Mouse (Mus musculus) forebrain, embryonic 15.5 days (tissue): ENCODE results near the gene Micall1. TPM values are rescaled to one million over a fixed set of nuclear protein-coding genes. Genes with fewer than 3 reads are reported as not detected.

ENCODE experiments used
- ATAC-seq: fragments of 200-750 bp; cut with Nextera tagmentation; replicated peaks from 2 replicates; pipeline ENCODE4 v1.8.0; 2017; ENCODE audit warnings: mild to moderate bottlenecking, moderate TSS enrichment, moderate library complexity
- H3K27ac ChIP-seq: fragments of 300-500 bp; sonication (generic); replicated peaks from 2 replicates; pipeline ENCODE4 v1.5.1; 2015; ENCODE audit warnings: mild to moderate bottlenecking, inconsistent platforms
- H3K27me3 ChIP-seq: fragments of 300-500 bp; sonication (generic); 2 replicates; pipeline ENCODE4 v1.6.1; 2015; ENCODE audit warnings: inconsistent platforms
- H3K36me3 ChIP-seq: fragments of 300-500 bp; sonication (generic); 2 replicates; pipeline ENCODE4 v1.6.1; 2015; ENCODE audit warnings: mild to moderate bottlenecking, inconsistent platforms
- H3K4me1 ChIP-seq: fragments of 300-500 bp; sonication (generic); 2 replicates; pipeline ENCODE4 v1.6.1; 2015; ENCODE audit warnings: inconsistent platforms
- H3K4me2 ChIP-seq: fragments of 300-500 bp; sonication (generic); replicated peaks from 2 replicates; pipeline ENCODE4 v1.6.1; 2015; ENCODE audit warnings: mild to moderate bottlenecking, inconsistent platforms
- H3K4me3 ChIP-seq: fragments of 300-500 bp; sonication (generic); 2 replicates; pipeline ENCODE4 v1.5.1; 2015; ENCODE audit warnings: mild to moderate bottlenecking, inconsistent platforms
- H3K9ac ChIP-seq: fragments of 300-500 bp; sonication (generic); replicated peaks from 2 replicates; pipeline ENCODE4 v1.6.1; 2015; ENCODE audit warnings: mild to moderate bottlenecking, inconsistent platforms
- H3K9me3 ChIP-seq: fragments of 300-500 bp; sonication (generic); 2 replicates; pipeline ENCODE4 v1.6.1; 2016; ENCODE audit warnings: inconsistent platforms
- WGBS: fragments of 180-500 bp; shearing (Covaris S2); methylation state at CpG from one replicate; pipeline ENCODE4 v1.1.7; 2015; ENCODE audit warnings: mixed read lengths; 5-methylcytosine and 5-hydroxymethylcytosine counted together
- polyA plus RNA-seq: library from polyadenylated mRNA; unstranded; fragments of >200 nt; fragmentation: Nextera tagmentation; extraction: Ambion mirVana; gene quantifications from 2 replicates; pipeline ENCODE4 v1.2.1, GENCODE M21; 2015

Gene Micall1
- 8.0 and 9.7 TPM in 2 replicates for polyA plus RNA-seq

DNA sequence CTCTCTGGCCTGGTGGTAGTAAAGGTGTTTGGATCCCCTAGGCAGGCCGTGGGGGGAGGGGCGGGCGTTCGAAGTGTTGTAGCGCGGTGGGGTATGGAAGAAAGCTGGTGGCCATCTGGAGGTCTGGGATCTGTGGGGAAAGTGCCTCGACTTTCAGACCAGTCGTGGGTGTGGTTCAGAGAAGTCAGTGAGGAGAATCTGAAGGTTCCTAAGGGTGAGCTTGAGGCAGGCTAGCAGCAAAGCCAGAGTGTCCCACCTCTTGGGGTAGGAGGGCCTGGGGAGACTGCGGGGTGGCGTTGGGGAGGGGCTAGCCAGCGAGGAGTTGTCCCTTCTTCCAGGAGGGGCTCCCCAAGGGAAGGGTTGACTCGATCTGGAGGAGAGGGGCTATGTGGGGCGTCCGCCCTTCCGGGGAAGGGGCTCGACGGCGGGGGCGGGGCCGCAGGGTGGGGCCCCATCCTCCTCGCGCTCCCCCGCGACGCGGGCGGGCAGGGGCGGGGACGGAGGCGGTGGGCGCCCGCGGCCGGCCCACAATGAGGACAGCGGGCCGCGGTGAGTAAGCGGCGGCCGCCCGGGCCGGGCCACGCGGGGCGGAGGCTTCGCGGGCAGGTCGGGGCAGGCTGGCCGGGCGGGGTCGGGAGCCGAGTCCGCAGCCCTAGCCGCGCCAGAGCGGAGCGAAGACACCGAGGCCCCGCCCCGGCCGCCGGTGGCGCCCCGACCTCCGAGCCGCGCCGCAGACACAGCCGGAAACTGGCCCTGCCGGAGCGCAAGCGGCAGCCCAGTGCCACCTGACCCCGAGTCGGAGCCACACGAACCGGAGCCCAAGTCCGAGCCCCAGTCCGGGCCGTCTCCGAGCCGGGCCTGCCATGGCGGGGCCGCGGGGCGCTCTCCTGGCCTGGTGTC, at the start of gene Micall1:
Micall1 (plus strand) TSS at position 478 of the 900 bp plus-strand sequence.
- Histone ChIP-seq H3K36me3 (no peaks in the 10 kb centered on the region), H3K27me3 (no peaks in the 10 kb centered on the region), H3K4me3 (peak within 1 kb of the TSS; percentile 97), H3K27ac (peak within 1 kb of the TSS; percentile 43; the same call in 1 of the 2 replicates), H3K9me3 (no peaks in the 10 kb centered on the region), H3K4me1 (peaks cover 34% of the 10 kb centered on the region), H3K9ac (peak within 1 kb of the TSS; percentile 94), H3K4me2 (peak within 1 kb of the TSS; percentile 98)
- peak; percentile 78 for ATAC-seq
- under 1% methylated on average over 74 of the region's 85 CpGs for WGBS

DNA sequence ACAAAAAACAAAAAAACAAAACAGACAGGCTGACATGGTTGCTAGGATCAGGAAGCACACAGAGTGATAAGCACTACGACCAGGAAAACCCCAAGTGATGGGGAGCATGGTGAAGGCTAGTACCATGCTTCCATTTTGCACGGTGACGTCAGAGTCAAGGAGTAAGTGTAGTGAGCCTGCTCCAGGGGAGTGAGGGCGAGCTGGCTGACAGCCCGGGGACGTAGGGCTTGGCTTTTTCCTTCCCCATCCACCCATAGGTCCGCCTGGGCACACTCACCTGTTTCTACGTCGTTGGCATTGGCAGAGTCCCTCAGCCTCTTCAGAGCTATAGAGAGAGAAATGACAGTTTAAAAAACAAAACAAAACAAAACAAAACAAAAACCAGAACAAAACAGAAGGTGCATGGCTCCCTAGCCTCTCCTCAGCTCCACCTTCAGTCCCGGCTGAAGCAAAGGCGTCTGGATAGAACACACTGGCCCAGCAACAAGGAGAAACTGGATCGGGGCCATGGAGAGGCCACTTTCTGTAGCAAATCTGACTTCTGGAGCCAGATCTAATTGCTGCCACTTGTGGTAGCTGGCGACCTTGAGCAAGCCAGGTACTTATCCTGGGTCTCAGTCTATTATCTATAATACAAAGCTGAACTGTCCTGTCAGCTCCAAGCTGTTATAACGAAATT, 47.7 kb upstream of the Micall1 start:
- H3K36me3 ChIP-seq: peaks cover 44% of the 10 kb centered on the region
- 0 out of 2 replicates have a peak overlapping the region, but pooled peaks have one; percentile 94 for H3K4me3 ChIP-seq
- peaks cover 24% of the 10 kb centered on the region for H3K4me1 ChIP-seq
- no peak overlapping the region for H3K27ac ChIP-seq
- no peak overlapping the region for H3K9ac ChIP-seq
- no peaks in the 10 kb centered on the region for H3K9me3 ChIP-seq
- WGBS: 87% methylated on average over 14 of the region's 14 CpGs
- H3K4me2 ChIP-seq: peak overlapping the region; percentile 81
- H3K27me3 ChIP-seq: no peaks in the 10 kb centered on the region
- no peak for ATAC-seq

DNA sequence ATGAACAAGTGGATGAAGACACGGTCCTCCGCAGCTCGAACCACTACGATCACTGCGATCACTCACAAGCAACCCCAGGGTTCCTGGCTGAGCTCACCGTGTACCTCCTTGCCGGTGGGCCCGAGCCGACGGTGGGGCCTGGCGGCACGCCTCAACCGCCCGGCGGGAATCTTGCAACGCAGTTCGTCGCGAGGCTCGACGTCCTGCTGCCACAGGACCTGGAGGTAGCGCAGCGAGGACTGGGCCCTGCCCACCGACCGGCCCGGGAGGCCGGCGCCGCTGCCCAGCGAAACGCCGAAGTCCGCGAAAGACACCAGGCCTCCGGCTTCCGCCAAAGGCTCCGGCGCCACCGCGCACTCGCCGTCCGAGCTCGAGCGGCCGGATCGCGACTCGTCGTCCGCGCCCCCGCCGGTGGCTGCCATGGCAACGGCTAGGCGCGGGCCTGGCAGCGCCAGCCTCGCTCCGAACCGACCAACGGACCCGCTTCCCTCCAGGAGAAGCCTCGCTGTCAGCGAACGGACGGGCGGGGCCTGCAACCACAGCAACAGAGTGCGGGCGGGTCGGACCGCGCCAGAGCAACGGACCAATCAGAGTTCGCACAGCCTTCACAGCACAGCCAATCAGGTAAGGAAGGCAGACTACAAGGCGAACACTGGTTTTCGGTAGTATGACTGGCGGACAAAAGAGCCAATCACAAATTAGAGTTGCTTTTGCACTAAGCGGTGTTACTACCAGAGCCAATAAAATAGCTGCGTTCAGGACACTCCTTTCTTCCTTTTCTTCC, 46.1 kb upstream of the Micall1 start, which contains the start of gene Ankrd54:
Ankrd54 (minus strand) TSS at position 518 of the 784 bp plus-strand sequence.
- WGBS: under 1% methylated on average over 80 of the region's 80 CpGs
- Histone ChIP-seq H3K9me3 (no peaks in the 10 kb centered on the region), H3K27me3 (no peaks in the 10 kb centered on the region), H3K27ac (peak within 1 kb of the TSS; percentile 80), H3K9ac (peak within 1 kb of the TSS; percentile 88), H3K4me1 (peaks cover 24% of the 10 kb centered on the region), H3K36me3 (peaks cover 28% of the 10 kb centered on the region), H3K4me2 (peak within 1 kb of the TSS; percentile 81), H3K4me3 (peak within 1 kb of the TSS; percentile 94)
- peak; percentile 100 for ATAC-seq

DNA sequence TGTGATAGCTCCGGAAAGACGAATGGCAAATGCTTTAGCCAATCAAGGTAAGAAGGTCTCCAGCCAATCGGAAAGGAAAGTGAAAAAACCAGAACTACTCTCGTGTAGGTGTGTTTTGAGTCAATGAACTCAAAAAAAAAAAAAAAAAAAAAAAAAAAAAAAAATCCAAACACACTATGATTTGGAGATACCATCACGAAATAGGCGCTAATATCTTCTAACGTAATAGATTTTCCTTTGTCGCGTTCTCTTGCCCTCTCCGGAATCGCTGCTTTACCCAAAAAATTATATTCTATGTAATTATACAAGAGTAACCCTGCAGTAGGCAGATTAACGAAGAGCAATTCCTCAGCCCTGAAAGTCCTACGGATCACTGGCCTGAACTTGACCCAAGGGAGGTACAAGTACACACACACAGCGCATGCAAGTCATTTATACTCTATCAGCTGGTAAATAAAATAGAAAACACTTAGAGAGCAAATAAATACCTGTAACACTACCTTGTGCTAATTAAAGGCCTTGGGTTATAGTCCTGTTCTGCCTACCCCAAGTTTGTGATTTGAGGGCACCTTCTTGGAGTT, 45.4 kb upstream of the Micall1 start:
- H3K9me3 ChIP-seq: no peaks in the 10 kb centered on the region
- H3K4me1 ChIP-seq: peaks cover 24% of the 10 kb centered on the region
- peak overlapping the region; percentile 94 for H3K4me3 ChIP-seq
- no peaks in the 10 kb centered on the region for H3K27me3 ChIP-seq
- 11% methylated on average over 14 of the region's 14 CpGs for WGBS
- ATAC-seq: peak; percentile 0; the same call in 1 of the 2 replicates
- H3K36me3 ChIP-seq: peaks cover 22% of the 10 kb centered on the region
- peak overlapping the region; percentile 32 for H3K9ac ChIP-seq
- peak overlapping the region; percentile 57 for H3K4me2 ChIP-seq
- H3K27ac ChIP-seq: peak overlapping the region; percentile 66

DNA sequence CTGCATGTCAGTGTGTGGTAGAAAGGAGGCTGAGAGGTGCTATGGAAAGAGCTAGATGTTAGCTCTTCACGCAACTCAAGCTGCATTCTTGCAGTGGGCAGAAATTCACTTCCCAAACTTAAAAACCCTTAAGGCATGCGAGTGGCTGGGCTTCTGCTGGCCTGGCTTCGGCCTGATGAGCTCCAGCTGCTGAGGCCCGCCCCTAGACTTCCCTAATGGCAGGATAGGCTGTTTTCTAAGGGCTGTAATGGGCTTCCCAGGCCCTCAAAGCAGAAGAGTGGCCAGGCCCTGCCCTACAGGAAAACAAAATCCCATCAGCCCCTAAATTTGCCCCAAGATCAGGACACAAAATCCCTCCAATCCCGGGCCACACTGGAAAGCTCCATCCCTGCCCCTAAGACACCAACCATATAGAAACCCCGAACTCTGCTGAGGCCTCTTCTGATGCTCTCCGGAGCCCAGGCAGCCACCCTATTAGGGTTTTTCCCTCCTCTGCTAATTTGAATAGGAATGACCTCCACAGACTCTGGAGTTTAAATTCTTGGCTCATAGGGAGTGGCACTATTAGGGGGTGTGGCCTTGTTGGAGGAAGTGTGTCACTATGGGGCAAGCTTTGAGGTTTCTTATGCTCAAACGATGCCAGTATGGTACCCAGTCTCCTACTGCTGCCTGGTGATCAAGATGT, 43.5 kb upstream of the Micall1 start:
- Histone ChIP-seq H3K27me3 (no peaks in the 10 kb centered on the region), H3K4me2 (no peak overlapping the region), H3K4me1 (peaks cover 24% of the 10 kb centered on the region), H3K27ac (no peak overlapping the region), H3K36me3 (peaks cover 7% of the 10 kb centered on the region), H3K9ac (no peak overlapping the region), H3K4me3 (no peak overlapping the region), H3K9me3 (no peaks in the 10 kb centered on the region)
- WGBS: 76% methylated on average over 8 of the region's 8 CpGs
- no peak for ATAC-seq

DNA sequence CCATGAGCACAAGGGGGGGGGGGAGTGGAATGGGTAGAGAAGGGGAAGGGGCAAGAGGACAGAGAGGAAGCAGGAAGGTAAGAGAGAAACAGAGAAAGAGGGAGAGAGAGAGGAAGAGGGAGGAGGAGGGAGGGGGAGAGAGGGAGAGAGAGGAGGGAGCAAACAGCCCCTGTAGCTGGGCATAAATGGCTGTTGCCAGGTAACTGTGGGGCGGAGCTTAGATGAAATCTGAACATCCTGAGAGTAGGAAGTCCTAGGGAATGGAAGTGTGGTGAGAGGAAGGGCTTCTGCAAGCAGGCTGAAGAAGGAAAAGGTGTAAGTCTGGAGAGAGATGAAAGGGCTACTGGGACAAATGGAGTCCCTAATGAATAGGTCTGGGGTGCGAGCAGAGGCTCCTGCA, 42.4 kb upstream of the Micall1 start:
- WGBS: 43% methylated on average over 2 of the region's 2 CpGs
- Histone ChIP-seq H3K4me2 (no peak overlapping the region), H3K9me3 (no peaks in the 10 kb centered on the region), H3K9ac (no peak overlapping the region), H3K4me1 (peaks cover 14% of the 10 kb centered on the region), H3K27me3 (no peaks in the 10 kb centered on the region), H3K36me3 (no peaks in the 10 kb centered on the region), H3K27ac (no peak overlapping the region), H3K4me3 (no peak overlapping the region)
- no peak for ATAC-seq

DNA sequence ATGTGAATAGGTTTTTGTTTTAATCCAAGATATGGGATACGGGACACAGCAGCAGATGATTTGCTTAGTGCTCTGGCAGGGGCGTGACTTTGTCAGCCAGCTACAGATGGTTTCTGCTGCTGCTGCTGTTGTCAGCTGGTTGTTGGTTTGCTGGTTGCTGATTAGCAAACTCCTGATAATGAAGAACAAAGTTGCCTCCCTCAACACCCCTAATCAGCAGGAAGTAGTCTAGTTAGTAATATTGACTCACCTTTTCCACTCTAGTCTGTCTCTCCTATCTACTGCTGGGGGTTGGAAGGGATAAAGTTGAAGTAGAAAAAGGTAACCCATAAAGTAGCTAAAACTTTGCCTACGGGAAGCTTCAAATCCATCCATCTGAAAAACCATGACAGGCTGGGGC, 41.1 kb upstream of the Micall1 start:
- H3K9me3 ChIP-seq: no peaks in the 10 kb centered on the region
- no peaks in the 10 kb centered on the region for H3K27me3 ChIP-seq
- WGBS: 83% methylated on average over 3 of the region's 3 CpGs
- no peak overlapping the region for H3K27ac ChIP-seq
- H3K4me2 ChIP-seq: no peak overlapping the region
- no peak overlapping the region for H3K4me3 ChIP-seq
- peaks cover 5% of the 10 kb centered on the region for H3K4me1 ChIP-seq
- H3K9ac ChIP-seq: no peak overlapping the region
- H3K36me3 ChIP-seq: no peaks in the 10 kb centered on the region
- ATAC-seq: no peak

DNA sequence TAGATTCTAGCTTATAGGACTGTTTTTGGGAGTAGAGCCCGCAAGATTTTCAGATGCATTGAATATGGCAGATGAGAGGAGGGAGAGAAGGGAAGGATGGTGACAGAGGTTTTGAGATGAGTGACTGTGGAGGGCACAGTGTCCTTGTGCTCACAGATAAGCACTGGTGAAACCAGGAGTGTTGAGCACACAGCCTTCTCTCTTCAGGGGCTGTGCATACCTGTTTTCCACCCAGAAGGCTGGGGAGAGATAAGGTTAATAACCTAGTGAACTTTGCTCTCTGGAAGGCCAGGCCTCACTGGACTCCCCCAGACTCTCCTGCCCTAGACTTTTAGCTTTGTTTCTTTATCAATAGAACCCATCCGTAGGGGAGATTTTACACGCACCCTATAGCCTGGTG, 40.3 kb upstream of the Micall1 start:
- no peak overlapping the region for H3K27ac ChIP-seq
- no peak overlapping the region for H3K4me2 ChIP-seq
- no peaks in the 10 kb centered on the region for H3K27me3 ChIP-seq
- ATAC-seq: no peak
- no peak overlapping the region for H3K9ac ChIP-seq
- 79% methylated on average over 3 of the region's 3 CpGs for WGBS
- H3K36me3 ChIP-seq: no peaks in the 10 kb centered on the region
- H3K4me1 ChIP-seq: peaks cover 3% of the 10 kb centered on the region
- no peak overlapping the region for H3K4me3 ChIP-seq
- no peaks in the 10 kb centered on the region for H3K9me3 ChIP-seq

DNA sequence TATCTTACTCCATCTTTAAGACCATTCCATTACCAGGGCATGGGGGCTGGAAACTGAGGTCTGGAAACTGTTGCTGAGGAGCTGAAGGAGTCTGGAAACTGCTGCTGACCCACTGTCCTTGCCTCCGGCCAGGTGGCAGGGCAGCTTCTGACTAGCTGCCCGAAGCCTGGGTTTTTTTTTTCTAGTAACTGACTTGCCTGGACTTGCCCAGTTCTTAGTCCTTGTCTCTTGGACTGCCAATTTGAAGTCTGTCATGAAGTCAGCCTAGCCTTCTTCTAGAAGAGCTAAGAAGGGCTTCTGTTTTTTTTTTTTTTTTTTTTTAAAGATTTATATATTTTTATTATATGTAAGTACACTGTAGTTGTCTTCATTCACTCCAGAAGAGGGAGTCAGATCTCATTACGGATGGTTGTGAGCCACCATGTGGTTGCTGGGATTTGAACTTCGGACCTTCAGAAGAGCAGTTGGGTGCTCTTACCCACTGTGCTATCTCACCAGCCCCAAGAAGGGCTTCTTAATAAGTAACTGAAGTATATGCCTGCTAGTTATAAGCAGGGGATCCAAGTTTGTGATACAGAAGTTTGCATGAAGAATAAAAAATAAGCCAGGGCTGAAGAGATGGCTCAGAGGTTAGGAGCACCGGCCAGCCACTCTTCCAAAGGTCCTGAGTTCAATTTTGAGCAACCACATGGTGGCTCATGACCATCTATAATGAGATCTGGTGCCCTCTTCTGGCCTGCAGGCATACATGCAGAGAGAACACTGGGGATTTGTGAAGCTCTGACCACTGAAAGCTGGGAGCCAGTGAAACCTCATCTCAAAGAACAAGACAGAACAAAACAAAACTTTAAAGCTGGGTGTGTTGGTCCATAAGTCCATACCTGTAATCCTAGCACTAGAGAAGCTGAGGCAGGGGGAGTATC, 37.3 kb upstream of the Micall1 start:
- H3K9me3 ChIP-seq: no peaks in the 10 kb centered on the region
- ATAC-seq: no peak
- no peak overlapping the region for H3K4me2 ChIP-seq
- 72% methylated on average over 5 of the region's 5 CpGs for WGBS
- peaks cover 16% of the 10 kb centered on the region for H3K4me1 ChIP-seq
- H3K27ac ChIP-seq: no peak overlapping the region
- no peaks in the 10 kb centered on the region for H3K27me3 ChIP-seq
- H3K36me3 ChIP-seq: peaks cover under 1% of the 10 kb centered on the region; the same call in 1 of the 2 replicates
- H3K9ac ChIP-seq: no peak overlapping the region
- H3K4me3 ChIP-seq: no peak overlapping the region

DNA sequence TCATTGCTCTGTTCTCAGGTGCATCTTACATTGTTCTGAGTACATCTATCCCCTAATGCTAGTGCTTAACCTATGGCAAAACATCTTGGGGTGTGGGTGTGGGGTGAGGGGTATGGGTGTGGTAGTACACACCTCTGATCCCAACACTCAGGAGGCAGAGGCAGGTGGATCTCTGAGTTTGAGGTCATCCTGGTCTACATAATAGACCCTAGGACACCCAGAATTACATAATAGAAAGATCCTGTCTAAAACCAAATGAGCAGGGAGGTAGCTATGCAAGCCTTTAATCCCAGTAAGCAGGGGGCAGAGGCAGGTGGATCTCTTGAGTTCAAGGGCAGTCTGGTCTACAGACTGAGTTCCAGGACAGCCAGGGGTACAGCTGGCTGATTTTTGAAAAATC, 34.9 kb upstream of the Micall1 start:
- no peak overlapping the region for H3K9ac ChIP-seq
- no peaks in the 10 kb centered on the region for H3K9me3 ChIP-seq
- no peak overlapping the region for H3K27ac ChIP-seq
- no peaks in the 10 kb centered on the region for H3K27me3 ChIP-seq
- H3K4me3 ChIP-seq: no peak overlapping the region
- ATAC-seq: no peak
- peaks cover 23% of the 10 kb centered on the region for H3K4me1 ChIP-seq
- no peak overlapping the region for H3K4me2 ChIP-seq
- H3K36me3 ChIP-seq: peaks cover 24% of the 10 kb centered on the region
